Mouse (Mus musculus): ENCODE measurements at regions not wholly inside any gene's neighbourhood (a gene's known extent, or its start where the extent isn't known, plus 50 kb on each side); places are given as distances from the start of the nearest gene placed in this dataset.

DNA sequence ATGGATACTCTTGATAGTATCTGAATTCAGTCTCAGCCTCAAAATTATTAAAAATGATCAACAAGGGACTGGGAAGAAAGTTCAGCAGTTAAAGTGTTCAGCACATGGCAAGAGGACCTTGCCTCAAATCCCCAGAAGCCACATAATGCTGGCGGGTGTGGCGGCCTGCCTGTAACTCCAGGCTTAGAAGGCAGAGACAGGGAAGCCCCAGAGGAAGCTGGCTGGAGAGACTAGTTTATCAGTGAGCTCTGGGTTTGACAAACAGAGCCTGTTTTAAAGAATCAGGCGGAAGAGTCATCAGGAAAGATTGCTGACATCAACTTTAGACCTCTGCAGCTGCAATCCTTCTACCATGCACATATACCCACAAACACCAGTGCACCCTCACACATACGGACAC, 52.1 kb upstream of the Fyn start:
- in situ Hi-C loops (cut with MboI; ENCODE audit: unreplicated experiment in 2 of 2), result loop anchor here in 1 of 2 experiments (5.0 kb wide), 1 partner anchor 51 kb away; the partner anchor contains the start of gene Fyn

DNA sequence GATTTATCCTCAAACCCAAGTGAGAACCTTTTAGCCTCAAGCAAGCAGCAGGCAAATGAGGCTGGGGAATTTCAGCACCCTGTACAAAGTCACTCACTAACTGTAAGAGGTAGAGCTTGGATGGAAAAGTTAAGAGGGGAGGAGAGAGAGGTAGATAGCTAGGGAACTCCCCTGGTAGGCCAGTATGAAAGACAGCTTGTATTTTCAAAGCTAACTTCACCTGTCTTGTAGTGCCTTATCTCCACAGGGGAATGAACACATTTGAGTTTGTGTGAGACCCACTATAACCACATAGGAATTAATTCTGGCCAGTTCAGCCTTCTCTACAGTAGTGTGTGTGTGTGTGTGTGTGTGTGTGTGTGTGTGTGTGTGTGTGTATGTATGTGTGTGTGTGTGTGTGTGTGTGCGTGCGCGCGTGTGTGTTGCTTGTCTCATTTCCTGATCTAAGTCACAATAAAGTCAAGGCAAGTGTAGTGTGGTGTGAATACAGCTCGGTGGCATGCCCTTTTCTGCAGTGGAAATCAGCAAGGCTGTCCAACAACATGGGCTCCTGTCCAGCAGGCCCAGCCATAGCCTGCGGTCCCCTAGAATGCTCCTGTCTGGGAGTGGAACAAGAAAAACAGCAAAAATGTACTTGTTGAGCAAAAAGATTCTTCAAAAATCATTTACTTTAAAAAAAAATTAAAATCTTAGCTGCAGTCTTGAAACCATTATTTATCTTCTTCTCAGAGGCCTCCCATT, 53.1 kb upstream of the Fyn start:
- in situ Hi-C loops (cut with MboI; ENCODE audit: unreplicated experiment in 2 of 2), result loop anchor here in 1 of 2 experiments (5.0 kb wide), 1 partner anchor 52 kb away; the partner anchor contains the start of gene Fyn

DNA sequence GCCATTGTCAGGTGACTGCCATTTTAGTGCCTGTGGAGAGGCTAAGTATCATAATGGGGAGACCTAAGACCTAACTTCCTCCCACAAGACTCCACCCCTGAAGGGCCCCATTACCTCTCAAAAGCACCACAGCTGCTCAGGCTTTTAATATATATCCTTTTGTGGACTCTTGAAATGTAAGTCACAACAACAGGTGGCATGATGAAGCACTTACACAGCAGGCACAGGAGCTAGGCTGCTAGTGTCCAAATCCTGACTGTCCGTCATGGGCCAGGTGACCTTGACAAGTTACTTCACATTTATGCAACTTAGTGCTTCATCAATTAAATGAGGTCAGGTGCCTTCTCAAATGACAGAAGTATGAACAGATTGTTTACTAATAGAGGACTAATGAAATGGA, 57.2 kb upstream of the Fyn start:
- in situ Hi-C loops (cut with MboI; ENCODE audit: unreplicated experiment in 2 of 2), result no loop called here

DNA sequence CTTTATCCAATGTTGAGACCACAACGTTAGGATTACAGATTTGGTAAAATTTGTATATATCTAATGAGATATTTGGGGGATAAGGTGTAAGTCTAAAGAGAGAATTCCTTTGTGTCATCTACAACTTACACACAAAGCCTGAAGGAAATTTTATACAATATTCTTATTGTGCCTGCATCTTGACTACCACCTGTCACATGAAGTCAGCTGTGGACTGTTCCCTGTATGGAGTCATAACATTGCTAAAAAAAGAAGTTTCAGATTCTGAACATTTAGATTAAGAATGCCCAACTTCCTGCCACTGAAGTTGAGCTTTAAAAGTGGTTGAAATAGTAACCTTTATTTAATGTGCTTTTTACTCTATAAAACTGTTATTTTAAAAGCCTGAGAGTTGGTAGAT, 60.1 kb upstream of the Fyn start:
- in situ Hi-C loops (cut with MboI; ENCODE audit: unreplicated experiment in 2 of 2), result no loop called here

DNA sequence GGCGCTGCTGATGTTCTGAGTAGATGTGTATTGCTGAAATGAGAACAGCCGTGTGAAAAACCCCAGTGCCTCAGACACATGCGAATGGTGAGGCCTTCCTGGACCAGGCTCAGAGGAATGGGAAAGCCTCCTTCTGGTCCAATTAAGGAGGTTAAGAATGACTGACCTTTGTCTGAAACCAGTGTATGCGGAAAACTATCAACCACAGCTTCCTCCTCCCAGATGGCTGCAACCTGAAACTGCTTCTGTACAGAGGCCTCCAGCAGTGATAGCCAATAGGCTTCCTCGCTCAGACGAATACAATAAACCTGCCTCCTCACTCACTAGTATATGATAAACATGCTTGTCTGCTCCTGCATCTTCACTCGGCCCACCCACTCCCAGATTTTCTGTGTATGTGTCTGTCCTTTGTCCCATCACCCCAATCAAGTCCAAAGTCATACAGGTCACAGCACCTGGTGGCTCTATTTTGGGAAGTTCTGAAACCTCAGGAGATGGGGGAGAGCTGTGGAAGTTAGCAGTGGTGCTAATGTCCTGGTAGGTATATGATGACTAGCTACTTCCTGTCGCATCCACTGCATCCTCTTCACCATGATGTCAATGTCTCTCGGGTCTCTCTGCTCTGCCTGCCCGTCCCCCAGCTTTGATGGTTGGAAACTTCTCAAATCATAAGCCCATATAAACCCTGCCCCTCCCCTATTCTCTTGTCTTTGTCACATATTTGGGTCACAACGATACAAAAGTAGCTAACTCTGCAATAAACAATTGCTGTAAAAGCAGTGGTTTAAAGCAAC, 75.8 kb upstream of the Fyn start:
- in situ Hi-C loops (cut with MboI; ENCODE audit: unreplicated experiment in 2 of 2), result no loop called here

DNA sequence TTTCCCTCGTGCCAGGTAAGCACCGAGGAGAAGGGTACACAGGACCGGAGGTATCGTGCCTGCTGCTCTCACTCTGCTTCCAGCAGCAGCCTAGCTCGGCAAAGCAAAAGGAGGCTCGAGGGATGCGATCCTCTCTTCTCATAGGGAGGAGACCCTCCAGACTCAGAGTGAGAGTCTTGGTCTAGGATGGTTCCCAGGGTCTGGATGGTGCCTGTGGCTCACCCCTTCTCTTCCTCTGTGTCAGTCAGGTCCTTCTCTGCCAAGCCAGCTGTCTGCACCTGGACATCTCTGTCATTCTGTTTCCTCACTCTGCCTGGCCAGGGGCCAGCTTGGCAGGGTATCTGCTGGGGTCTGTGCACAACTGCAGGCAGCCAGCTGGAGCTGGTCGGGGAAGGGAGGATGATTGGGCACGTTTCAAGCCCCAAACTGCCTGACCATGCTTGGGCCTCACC, 76.9 kb upstream of the Fyn start:
- in situ Hi-C loops (cut with MboI; ENCODE audit: unreplicated experiment in 2 of 2), result no loop called here

DNA sequence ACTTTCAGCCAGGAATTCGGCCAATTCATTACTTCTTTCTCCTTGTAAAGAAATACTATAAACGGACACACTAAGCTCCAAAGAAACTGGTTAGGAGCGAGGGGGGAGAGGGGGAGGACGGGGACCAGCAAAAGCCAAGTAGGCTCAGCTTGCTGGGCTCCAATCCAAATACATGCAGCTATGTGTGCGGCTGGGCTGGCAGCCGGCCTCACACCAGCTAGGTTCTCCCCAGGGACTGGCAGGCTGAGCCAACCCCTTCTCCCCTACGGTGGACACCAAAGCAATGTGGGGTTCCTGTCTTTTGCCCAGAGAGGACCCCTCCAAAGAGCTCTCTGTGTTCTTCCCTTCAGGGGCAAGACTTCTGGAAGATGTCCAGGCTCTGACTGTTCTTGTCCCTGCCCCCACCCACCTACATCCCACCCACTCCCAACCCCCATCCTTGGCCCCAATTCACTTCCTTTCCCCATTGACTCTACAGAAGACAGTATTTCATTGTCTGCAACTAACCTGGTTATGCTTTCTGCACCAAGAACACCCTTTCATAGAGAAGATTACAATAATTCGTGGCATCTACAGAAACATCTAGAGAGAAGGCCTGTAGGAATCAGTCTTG, 77.4 kb upstream of the Fyn start:
- in situ Hi-C loops (cut with MboI; ENCODE audit: unreplicated experiment in 2 of 2), result no loop called here

DNA sequence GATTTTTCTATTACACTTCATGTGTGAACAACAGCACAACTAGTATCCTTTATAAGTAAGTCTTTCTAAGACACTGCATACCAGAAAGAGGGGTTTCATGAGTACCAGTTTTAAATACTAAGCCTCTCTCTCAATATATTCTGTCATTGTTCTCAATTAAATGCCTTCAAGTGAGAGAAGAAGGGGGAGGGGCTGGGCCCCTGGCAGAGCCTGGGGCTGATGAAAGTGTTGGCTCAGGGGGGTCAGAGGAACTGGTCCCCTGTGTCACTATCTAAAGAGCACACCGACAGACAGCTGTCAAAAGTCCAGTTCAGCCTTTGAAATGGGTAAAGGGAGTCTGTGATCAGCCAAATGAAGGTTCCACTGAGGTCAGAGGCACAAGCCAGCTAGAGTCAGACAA, 78.4 kb upstream of the Fyn start:
- in situ Hi-C loops (cut with MboI; ENCODE audit: unreplicated experiment in 2 of 2), result no loop called here

DNA sequence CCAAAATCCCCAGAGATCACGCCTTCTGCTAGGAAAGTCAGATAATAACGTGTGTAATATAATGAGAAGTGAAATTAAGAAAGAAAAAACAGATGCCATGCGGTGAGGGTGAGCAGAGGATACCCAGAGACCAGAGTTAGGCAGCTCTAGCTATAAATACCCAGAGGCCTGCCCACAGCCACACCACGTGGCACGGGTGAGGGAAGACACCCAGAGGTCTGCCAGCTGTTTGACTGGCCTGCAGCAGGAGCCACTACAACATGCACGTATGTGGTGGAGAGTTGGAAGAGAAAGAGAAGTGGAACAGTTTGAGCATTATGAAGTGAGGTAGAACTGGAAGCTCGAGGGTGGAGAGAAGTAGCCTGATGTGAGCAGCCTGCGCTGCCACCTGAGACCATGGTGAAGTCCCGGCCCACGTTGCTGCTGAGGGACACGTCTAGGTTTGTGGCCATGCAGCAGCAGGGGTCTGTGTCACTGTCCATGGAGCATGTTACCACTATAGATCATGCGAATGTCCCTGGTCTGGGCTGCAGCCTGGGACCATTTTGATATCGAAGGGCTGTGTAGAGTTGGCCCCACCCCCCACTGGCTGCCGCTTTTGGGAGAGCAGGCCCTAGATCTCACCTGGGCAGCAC, 88.2 kb upstream of the Fyn start:
- in situ Hi-C loops (cut with MboI; ENCODE audit: unreplicated experiment in 2 of 2), result no loop called here

DNA sequence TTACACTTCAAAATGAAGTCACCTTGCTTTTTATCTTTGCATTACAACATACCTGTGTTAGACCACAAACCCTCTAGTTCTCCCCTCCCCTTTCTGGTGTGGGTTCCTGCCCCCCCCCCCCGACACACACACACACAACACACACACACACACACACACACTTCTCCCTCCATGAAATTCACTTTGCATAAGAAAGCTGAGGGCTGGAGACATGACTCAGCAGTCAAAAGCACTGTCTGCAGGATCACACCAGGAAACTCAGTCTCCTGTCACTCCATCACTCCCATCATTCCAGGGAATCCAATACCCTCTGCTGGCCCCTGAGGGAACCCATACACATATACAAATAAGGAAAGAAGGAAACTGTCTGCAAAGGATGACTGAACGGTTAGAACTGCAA, 94.5 kb upstream of the Fyn start:
- in situ Hi-C loops (cut with MboI; ENCODE audit: unreplicated experiment in 2 of 2), result loop anchor here in 1 of 2 experiments (25.0 kb wide), 1 partner anchor 88 kb away; the partner anchor contains the start of gene Fyn

DNA sequence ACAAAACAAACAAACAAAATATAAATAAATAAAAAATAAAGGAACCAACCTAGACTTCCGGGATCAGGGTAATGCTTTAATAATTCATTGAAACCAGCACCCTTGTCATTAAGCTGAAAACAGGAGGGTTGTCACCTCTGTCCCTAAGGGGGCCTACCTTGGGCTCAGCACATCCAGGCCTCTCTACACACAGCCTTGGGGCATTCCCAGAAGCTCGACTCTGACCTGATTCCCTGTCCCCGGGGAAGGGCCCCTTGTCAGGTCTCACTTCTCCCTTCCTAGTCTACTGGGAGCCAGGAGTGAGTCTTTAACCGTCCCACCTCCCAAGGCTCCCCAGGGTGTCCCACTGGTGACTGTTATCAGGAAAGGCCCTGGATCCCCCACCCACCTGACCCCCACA, 95.2 kb upstream of the Fyn start:
- in situ Hi-C loops (cut with MboI; ENCODE audit: unreplicated experiment in 2 of 2), result loop anchor here in 1 of 2 experiments (25.0 kb wide), 1 partner anchor 89 kb away; the partner anchor contains the start of gene Fyn

DNA sequence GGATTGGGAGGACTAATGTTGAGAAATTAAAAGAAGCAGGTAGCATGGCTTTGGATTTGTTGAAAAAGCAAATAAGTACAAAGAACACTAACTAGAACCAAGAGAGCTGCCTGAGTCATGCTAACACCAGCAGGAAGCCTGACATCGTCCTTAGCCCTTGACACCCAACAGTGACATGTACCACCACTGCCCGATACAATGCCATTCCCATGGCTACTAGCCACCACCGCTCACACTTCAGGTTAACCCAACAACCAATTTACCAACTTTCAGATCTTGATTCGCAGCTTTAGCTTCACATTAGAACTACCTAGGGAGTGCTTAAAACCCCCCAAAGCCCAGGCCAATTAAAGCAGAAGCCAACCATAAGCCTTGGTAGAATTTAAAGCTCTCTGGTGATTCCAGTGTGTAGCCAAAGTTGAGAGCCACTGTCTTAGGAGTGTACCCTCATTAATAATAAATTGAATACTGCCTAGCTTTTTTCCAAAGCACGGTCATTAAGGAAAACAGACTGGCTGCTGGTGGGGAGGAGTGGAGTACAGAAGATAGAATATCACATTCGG, 96.2 kb upstream of the Fyn start:
- in situ Hi-C loops (cut with MboI; ENCODE audit: unreplicated experiment in 2 of 2), result loop anchor here in 1 of 2 experiments (25.0 kb wide), 1 partner anchor 90 kb away; the partner anchor contains the start of gene Fyn

DNA sequence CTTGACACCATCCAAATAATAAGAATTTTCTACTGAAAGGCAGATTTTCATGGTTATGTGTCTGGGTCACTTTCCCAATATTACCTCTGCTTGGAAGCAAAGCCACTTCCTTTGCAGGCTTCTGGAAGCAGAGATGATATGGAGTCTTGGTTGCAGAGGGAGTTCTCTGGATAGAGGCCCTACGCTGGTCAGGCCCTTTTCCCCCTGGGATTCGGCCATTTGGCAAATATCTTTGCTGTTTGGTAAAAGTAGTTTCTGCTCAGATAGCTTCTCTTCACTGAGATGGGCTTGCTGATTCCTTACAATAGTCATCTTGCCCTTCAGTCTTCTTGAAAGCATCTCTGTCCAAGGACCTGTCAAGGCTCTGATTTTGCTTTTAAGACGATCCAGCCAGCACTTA, 98.2 kb upstream of the Fyn start:
- in situ Hi-C loops (cut with MboI; ENCODE audit: unreplicated experiment in 2 of 2), result loop anchor here in 1 of 2 experiments (25.0 kb wide), 1 partner anchor 92 kb away; the partner anchor contains the start of gene Fyn

DNA sequence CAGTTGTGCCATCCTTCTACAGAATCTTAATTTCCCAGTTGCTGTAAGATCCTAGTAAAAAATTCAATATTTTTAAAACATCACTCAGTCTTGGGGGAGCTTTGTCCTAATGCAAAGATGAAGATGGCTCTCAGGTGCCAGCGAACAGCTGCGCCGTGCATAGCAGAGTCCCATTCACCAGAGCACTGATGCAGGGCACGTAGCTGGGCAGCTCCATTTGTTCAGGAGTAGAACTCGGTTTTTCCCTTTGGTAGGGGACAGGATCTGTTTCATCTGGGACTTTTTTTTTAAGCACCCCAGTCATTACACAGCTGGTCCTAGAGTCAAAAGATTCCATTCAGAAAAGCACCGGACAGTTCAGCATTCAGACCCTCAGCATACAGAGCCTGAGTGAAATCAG, 101.4 kb upstream of the Fyn start:
- in situ Hi-C loops (cut with MboI; ENCODE audit: unreplicated experiment in 2 of 2), result loop anchor here (10.0 to 25.0 kb wide), 2 partner anchors 95 to 98 kb away; partner anchors contain the start of gene Fyn (in 2 of the 2)

DNA sequence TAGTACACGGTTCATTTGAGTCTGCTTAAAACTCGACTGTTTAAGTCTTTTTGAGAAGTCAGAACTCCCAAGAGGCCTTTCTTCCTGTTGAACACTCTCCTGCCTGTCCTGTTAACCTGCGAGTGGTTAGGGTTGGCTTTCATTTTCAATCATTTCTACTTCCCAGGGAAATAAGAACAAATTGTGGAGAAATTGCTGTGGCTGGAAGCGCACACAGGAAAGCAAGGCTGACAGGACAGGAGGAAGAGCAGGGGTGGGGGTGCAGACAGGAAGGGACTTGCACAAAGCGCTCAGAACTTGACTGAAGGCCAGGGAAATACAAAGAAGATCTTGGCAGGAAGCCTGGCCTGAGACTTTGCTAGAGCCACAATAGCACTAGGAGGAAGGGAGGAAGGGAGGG, 102.2 kb upstream of the Fyn start:
- in situ Hi-C loops (cut with MboI; ENCODE audit: unreplicated experiment in 2 of 2), result loop anchor here (10.0 to 25.0 kb wide), 2 partner anchors 96 to 98 kb away; partner anchors contain the start of gene Fyn (in 2 of the 2)

DNA sequence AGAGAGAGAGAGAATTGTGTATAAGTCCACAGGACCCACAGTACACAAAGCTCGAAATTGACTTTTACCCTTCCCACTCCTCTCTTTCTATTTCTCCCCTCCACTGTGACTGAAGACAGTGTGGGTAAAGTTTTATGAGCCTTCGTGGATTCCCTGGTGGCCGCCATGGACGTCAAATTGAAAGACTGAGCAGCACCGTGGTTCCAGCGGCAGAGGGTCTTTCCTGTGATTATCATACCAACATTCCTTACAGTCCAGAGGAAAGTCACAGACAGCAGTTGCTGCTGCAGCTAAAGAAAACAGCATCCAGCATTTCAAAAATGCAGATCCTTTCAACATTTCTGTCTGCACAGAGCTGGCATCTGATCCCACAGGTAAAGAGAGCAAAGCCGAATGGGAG, 98.9 kb upstream of the Ccn6 start:
- in situ Hi-C loops (cut with MboI; ENCODE audit: unreplicated experiment in 2 of 2), result loop anchor here (10.0 to 25.0 kb wide), 2 partner anchors 100 to 102 kb away; partner anchors contain the start of gene Fyn (in 2 of the 2)

DNA sequence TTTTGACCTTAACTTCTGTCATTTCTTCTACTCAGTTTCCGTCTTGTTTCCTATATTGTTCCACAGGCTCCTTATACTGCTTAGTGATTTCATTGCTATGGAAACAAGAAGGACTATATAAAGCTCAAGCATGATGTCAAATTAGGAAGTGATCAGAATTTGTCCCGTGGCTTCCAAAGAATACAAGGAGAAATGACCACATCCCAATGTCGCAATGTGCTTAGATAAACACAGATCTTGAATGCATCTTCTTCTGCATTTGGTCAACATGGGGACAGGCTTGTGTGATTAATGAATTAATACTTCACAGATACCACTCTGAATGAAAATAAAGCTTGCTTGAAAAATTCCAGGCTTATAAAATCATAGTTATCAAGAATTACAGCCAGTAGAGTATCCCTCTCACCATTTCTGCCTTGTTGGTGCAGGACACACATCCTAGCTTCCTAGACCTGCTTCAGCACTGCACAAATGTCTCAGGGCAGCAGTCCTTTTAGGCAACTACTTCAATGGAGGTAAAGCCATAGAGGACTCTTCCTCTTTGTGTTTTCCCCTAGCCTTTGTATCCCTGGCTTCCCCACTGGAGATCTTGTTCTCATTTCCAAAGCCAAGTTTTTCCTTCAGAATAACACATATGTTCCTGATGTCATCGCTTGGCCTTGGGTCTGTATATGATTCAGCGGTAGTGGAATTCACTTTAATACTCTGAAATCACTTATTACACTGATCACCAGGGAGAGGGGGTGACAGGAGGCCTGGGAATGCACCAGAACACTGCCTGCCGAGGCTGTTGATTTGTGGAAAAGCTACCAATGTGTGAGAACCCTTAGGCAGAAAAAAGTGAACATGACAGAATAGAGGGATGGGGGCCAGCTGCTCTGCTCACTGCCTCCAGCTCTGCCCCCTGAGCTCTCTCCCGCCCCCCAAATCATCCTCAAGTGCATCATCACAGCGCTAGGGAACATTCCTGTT, 97.9 kb upstream of the Ccn6 start:
- in situ Hi-C loops (cut with MboI; ENCODE audit: unreplicated experiment in 2 of 2), result loop anchor here (10.0 to 25.0 kb wide), 2 partner anchors 101 to 103 kb away; partner anchors contain the start of gene Fyn (in 2 of the 2)

DNA sequence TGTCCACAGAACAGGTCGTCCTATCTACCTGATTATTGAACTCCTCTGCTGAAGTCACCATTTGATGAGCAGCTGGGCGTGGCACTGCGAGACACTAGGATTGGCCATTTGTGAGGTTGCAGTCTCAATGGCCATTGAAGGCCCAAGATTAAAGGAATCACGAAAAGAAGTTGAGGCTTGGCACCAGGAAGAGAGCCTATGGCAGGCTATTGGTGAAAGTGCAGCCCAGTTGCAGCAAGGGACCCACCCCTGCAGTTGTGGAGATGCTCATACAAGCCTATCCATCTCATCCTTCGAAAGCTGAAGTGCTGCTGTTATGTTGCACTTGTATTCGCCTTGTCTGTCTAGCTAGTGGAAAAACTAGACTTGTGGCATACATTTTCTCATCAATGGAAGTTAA, 96.5 kb upstream of the Ccn6 start:
- in situ Hi-C loops (cut with MboI; ENCODE audit: unreplicated experiment in 2 of 2), result loop anchor here (10.0 to 25.0 kb wide), 2 partner anchors 102 to 105 kb away; partner anchors contain the start of gene Fyn (in 2 of the 2)

Measured in v-Abl transformed pro-B cells (cell line).